Mouse (Mus musculus) c-Kit-positive CD71-positive TER-119-positive erythroid progenitor cells, embryonic 14.5 days (primary cell): ENCODE measurements around the gene Zfp128.
"Not testable (repeated sequence)": the region's sequence is repeated elsewhere in the genome, so short reads cannot be mapped to it uniquely, and the experiment has no call there.

ENCODE experiments used
- DNase-seq: peaks from one replicate; pipeline ENCODE4 v3.0.0-alpha.2; 2013; ENCODE audit warnings: low spot score

Zfp128 gene

GRCm38 (mm10) chr7:12880911-12881660 is at the start of gene Zfp128:
TSS of gene Zfp128 (plus strand) at chr7:12881177.
- peak; percentile 88 for DNase-seq

- DNase-seq = peak; percentile 85
Measured at GRCm38 (mm10) chr7:12834162-12835120, 46.5 kb upstream of the Zfp128 start, which contains the start of gene Zfp110. TSS of gene Zfp110 (plus strand) at chr7:12834761.

GRCm38 (mm10) chr7:12835193-12835671 is 45.7 kb upstream of the Zfp128 start:
- no peak for DNase-seq

- no peak for DNase-seq
Measured at GRCm38 (mm10) chr7:12835779-12836178, 45.2 kb upstream of the Zfp128 start.

- DNase-seq = peak; percentile 37
Measured at GRCm38 (mm10) chr7:12874301-12874700, 6.7 kb upstream of the Zfp128 start.

- DNase-seq = no peak
Measured at GRCm38 (mm10) chr7:12880036-12880435, 941 bp upstream of the Zfp128 start.

GRCm38 (mm10) chr7:12880497-12880896 is 480 bp upstream of the Zfp128 start:
- not testable (repeated sequence) for DNase-seq

GRCm38 (mm10) chr7:12886563-12887266 is 5.7 kb downstream of the Zfp128 start:
- no peak for DNase-seq

- no peak for DNase-seq
Measured at GRCm38 (mm10) chr7:12887585-12887984, 6.6 kb downstream of the Zfp128 start.

GRCm38 (mm10) chr7:12890928-12891327 is 10.0 kb downstream of the Zfp128 start:
- no peak for DNase-seq

- no peak for DNase-seq
Measured at GRCm38 (mm10) chr7:12891334-12891733, 10.4 kb downstream of the Zfp128 start.

GRCm38 (mm10) chr7:12897655-12898410 is 16.9 kb downstream of the Zfp128 start, which contains the start of gene Zscan22:
TSS of gene Zscan22 (plus strand) at chr7:12897815.
- DNase-seq = peak; percentile 83

- DNase-seq = no peak
Measured at GRCm38 (mm10) chr7:12901517-12901916, 20.5 kb downstream of the Zfp128 start.

GRCm38 (mm10) chr7:12903623-12904022 is 22.6 kb downstream of the Zfp128 start:
- DNase-seq = no peak

GRCm38 (mm10) chr7:12905146-12905545 is 24.2 kb downstream of the Zfp128 start:
- DNase-seq = no peak

- peak; percentile 92 for DNase-seq
Measured at GRCm38 (mm10) chr7:12909498-12909962, 28.6 kb downstream of the Zfp128 start.

GRCm38 (mm10) chr7:12910181-12910668 is 29.2 kb downstream of the Zfp128 start:
- DNase-seq = peak; percentile 78

- DNase-seq = no peak
Measured at GRCm38 (mm10) chr7:12913556-12913955, 32.6 kb downstream of the Zfp128 start.

GRCm38 (mm10) chr7:12920495-12920894 is 39.5 kb downstream of the Zfp128 start:
- not testable (repeated sequence) for DNase-seq

- no peak for DNase-seq
Measured at GRCm38 (mm10) chr7:12921318-12921704, 40.3 kb downstream of the Zfp128 start.
